Comparison of ENCODE assay signal across 10 mouse cellular contexts in the genomic region with DNA sequence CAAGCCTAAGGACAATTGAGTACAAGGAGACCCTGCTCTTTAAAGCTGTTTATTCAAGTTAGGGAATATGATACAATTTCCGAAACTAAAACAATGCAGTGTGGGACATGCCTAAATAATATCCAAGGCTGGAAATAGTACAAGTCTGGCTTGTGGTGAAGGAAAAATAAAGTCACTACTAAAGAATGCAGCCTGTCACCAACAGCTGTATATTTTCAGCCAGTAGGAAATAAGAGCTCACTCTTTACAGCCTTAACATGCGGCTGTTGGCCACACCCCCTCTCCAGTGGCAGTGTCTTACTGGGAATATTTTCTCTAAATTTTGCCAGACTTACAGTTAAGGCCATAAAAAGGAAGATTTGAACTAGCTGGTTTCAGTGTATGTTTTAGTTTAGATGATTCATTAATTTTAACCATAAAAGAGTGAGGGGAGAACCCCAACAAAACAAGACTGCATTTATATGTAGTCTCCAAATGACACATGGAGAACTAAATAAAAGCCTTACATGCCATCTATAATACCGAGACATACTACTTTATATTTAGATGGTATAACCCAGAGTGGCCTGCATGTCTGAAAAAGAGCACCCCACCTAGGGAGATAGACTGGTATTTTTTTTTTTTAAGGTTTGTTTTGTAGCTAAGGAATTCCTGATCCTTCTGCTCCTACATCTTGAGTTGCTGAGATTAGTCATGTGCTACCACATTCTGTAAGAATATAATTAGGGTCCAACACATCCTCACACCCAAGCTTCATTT. TPM values are rescaled to one million over a fixed set of nuclear protein-coding genes. Genes with fewer than 3 reads are reported as not detected.
DNase-seq lines count a peak whose midpoint lies in the region; ATAC-seq and TF ChIP-seq lines count a peak whose summit lies in the region.
"Had no signal": no experiment of that assay in that cellular context is flagged by ENCODE, and none has a peak within 500 bp of the region (broad histone marks: within the 10 kb centered on the region; RNA-seq: fewer than 3 reads in every experiment).

No protein-coding gene starts in this region.

- TF ChIP-seq POLR2A in limb, embryonic 14.5 days (IDR thresholded peaks at IDR 0.05; ENCODE audit: borderline replicate concordance, extremely low read depth, insufficient read depth, insufficient read length) = no peak

- intact Hi-C loops in heart, postnatal 25 days (cut with DNase I) = loop anchor here (2.0 kb wide), 1 partner anchor 14 kb away; no protein-coding TSS in a partner anchor

- peak; percentile 40 for DNase-seq in urinary bladder, postnatal 14 days (ENCODE audit: low spot score)
- DNase-seq in urinary bladder, postnatal 25 days (ENCODE audit: low spot score) = no peak
- DNase-seq in heart, postnatal 25 days (ENCODE audit: low spot score) = peak; percentile 43
- DNase-seq in limb, embryonic 14.5 days (ENCODE audit: low spot score) = peak; percentile 89
- no peak for DNase-seq in adrenal gland, postnatal 4 days (ENCODE audit: low spot score in 2 of 2)
- no peak for DNase-seq in cerebellum, adult 9-11 months
- DNase-seq in hindbrain, postnatal 0 days (ENCODE audit: low spot score) = no peak
- DNase-seq in neural tube, embryonic 10.5 days (ENCODE audit: extremely low spot score, low spot score) = no peak

- H3K27ac ChIP-seq in limb, embryonic 14.5 days (replicated peaks; ENCODE audit: low read depth, low read length) = peak overlapping the region; percentile 79
- H3K27ac ChIP-seq in hindbrain, postnatal 0 days = no peak overlapping the region
- H3K27ac ChIP-seq: midbrain, embryonic 12.5 days had no signal

- peaks cover 3% of the 10 kb centered on the region for H3K36me3 ChIP-seq in limb, embryonic 14.5 days (ENCODE audit: control insufficient read depth, insufficient read depth, low read length)
- peaks cover under 1% of the 10 kb centered on the region; the same call in 1 of the 2 replicates for H3K36me3 ChIP-seq in hindbrain, postnatal 0 days (ENCODE audit: insufficient read depth, low read length)
- H3K36me3 ChIP-seq: midbrain, embryonic 12.5 days had no signal

- no peak overlapping the region for H3K4me3 ChIP-seq in limb, embryonic 14.5 days (replicated peaks; ENCODE audit: low read length)
- H3K4me3 ChIP-seq in hindbrain, postnatal 0 days (ENCODE audit: low read length) = no peak overlapping the region
- H3K4me3 ChIP-seq: erythroblast, embryonic 14.5 days; midbrain, embryonic 12.5 days had no signal

- peaks cover 12% of the 10 kb centered on the region for H3K4me1 ChIP-seq in limb, embryonic 14.5 days (ENCODE audit: control insufficient read depth, insufficient read depth, low read length)
- no peaks in the 10 kb centered on the region for H3K4me1 ChIP-seq in hindbrain, postnatal 0 days (ENCODE audit: insufficient read depth, low read length)
- H3K4me1 ChIP-seq: midbrain, embryonic 12.5 days had no signal

- 28% methylated on average over 3 of the region's 3 CpGs for WGBS in limb, embryonic 14.5 days
- 73% methylated on average over 3 of the region's 3 CpGs for WGBS in hindbrain, postnatal 0 days

- no peak for TF ChIP-seq CTCF in hindbrain, postnatal 0 days (IDR thresholded peaks at IDR 0.05; ENCODE audit: low read depth)

- ATAC-seq in limb, embryonic 14.5 days (ENCODE audit: low FRiP score, low read depth) = peak; percentile 95
- ATAC-seq in hindbrain, postnatal 0 days = no peak

- H3K27me3 ChIP-seq in limb, embryonic 14.5 days (ENCODE audit: control insufficient read depth, insufficient read depth, low read length) = no peaks in the 10 kb centered on the region
- H3K27me3 ChIP-seq in hindbrain, postnatal 0 days (ENCODE audit: insufficient read depth, low read length) = no peaks in the 10 kb centered on the region
- H3K27me3 ChIP-seq: midbrain, embryonic 12.5 days had no signal

- no peak overlapping the region for H3K9ac ChIP-seq in limb, embryonic 14.5 days (ENCODE audit: low read depth, low read length, severe bottlenecking)
- no peak overlapping the region for H3K9ac ChIP-seq in hindbrain, postnatal 0 days (replicated peaks; ENCODE audit: low read length)
- H3K9ac ChIP-seq: midbrain, embryonic 12.5 days had no signal

- H3K9me3 ChIP-seq in limb, embryonic 14.5 days (ENCODE audit: control insufficient read depth, low read length) = no peaks in the 10 kb centered on the region
- H3K9me3 ChIP-seq in hindbrain, postnatal 0 days (ENCODE audit: low read length) = no peaks in the 10 kb centered on the region
- H3K9me3 ChIP-seq: midbrain, embryonic 12.5 days had no signal

- no peak overlapping the region for H3K4me2 ChIP-seq in limb, embryonic 14.5 days (replicated peaks; ENCODE audit: low read depth, low read length, severe bottlenecking)
- H3K4me2 ChIP-seq in hindbrain, postnatal 0 days (ENCODE audit: low read depth, low read length) = no peak overlapping the region
- H3K4me2 ChIP-seq: midbrain, embryonic 12.5 days had no signal

RNA-seq across cellular contexts. Expression of gene Rnf11, which starts 23.9 kb away (rescaled TPM):
- total RNA-seq in heart, postnatal 25 days (2021) = 100 to 1,000 TPM; 104 to 106 TPM
- polyA plus RNA-seq in limb, embryonic 14.5 days (2012; rRNA removed) = 39.3 and 43.6 TPM in 2 replicates
- polyA plus RNA-seq in limb, embryonic 14.5 days (2014; fragmentation: Nextera tagmentation; extraction: Ambion mirVana) = 67.0 and 71.7 TPM in 2 replicates
- 100 to 1,000 TPM in 1 of 2 experiments, 10 to 100 TPM in 1; 97.4 to 103 TPM for total RNA-seq in adrenal gland, postnatal 4 days (2021)
- 86.7 and 93.2 TPM in 2 replicates for total RNA-seq in hindbrain, postnatal 0 days (2014; rRNA removed)
- 79.2 and 80.4 TPM in 2 replicates for polyA plus RNA-seq in hindbrain, postnatal 0 days (2015; fragmentation: Nextera tagmentation; extraction: Ambion mirVana)

RNA-seq across cellular contexts. Expression of gene Ttc39a, which starts 54.2 kb away (rescaled TPM):
- total RNA-seq in heart, postnatal 25 days (2021) = 1 to 10 TPM; 1.1 to 2.1 TPM
- polyA plus RNA-seq in limb, embryonic 14.5 days (2012; rRNA removed) = 5.4 and 6.0 TPM in 2 replicates
- 4.0 and 4.3 TPM in 2 replicates for polyA plus RNA-seq in limb, embryonic 14.5 days (2014; fragmentation: Nextera tagmentation; extraction: Ambion mirVana)
- 10 to 100 TPM; 10.9 to 11.0 TPM for total RNA-seq in adrenal gland, postnatal 4 days (2021)
- 4.0 and 6.8 TPM in 2 replicates for total RNA-seq in hindbrain, postnatal 0 days (2014; rRNA removed)
- polyA plus RNA-seq in hindbrain, postnatal 0 days (2015; fragmentation: Nextera tagmentation; extraction: Ambion mirVana) = 5.3 and 6.4 TPM in 2 replicates

Comparison
In these comparisons a context has a peak if more than half of its experiments do, and no peak if none do; other contexts are left out.
1. DNase-seq: peak in urinary bladder, postnatal 14 days (single experiment), heart, postnatal 25 days (single experiment) and limb, embryonic 14.5 days (single experiment); none in urinary bladder, postnatal 25 days (single experiment), adrenal gland, postnatal 4 days (0 of 2), cerebellum, adult 9-11 months (single experiment), hindbrain, postnatal 0 days (single experiment) and neural tube, embryonic 10.5 days (single experiment).